11 mouse cellular contexts compared by ENCODE assay signal in genomic region chr1:194703235-194703634, GRCm38 (mm10).
A peak's percentile ranks its signal among the peaks of the same experiment; 100 is the strongest.
DNase-seq lines count a peak whose midpoint lies in the region; ATAC-seq and TF ChIP-seq lines count a peak whose summit lies in the region.
"Had no signal": no experiment of that assay in that cellular context is flagged by ENCODE, and none has a peak within 500 bp of the region (broad histone marks: within the 10 kb centered on the region; RNA-seq: fewer than 3 reads in every experiment).

No protein-coding gene starts in this region.

- peak; percentile 41; the same call in 1 of the 2 replicates for ATAC-seq in forebrain, embryonic 12.5 days (ENCODE audit: low FRiP score)

- H3K4me3 ChIP-seq in forebrain, embryonic 12.5 days (replicated peaks), result no peak overlapping the region
- H3K4me3 ChIP-seq in myocyte, result no peak overlapping the region
- H3K4me3 ChIP-seq in thymus, adult 2 months (ENCODE audit: control insufficient read depth, insufficient read depth, low read length), result no peak overlapping the region
- H3K4me3 ChIP-seq: heart, embryonic 10.5 days had no signal

- H3K4me2 ChIP-seq in forebrain, embryonic 12.5 days, result no peak overlapping the region
- no peak overlapping the region for H3K4me2 ChIP-seq in myocyte (ENCODE audit: low read depth)

- peaks cover 7% of the 10 kb centered on the region; the same call in 1 of the 2 replicates for H3K27me3 ChIP-seq in forebrain, embryonic 12.5 days
- no peaks in the 10 kb centered on the region for H3K27me3 ChIP-seq in myocyte (ENCODE audit: control insufficient read depth, insufficient read depth, insufficient read length)
- H3K27me3 ChIP-seq in thymus, adult 2 months (ENCODE audit: control insufficient read depth, insufficient read depth, low read length), result no peaks in the 10 kb centered on the region
- H3K27me3 ChIP-seq: CH12.LX had no signal

- 16% methylated on average over 2 of the region's 2 CpGs for WGBS in forebrain, embryonic 12.5 days
- 72% methylated on average over 2 of the region's 2 CpGs for WGBS in thymus, adult 2 months

- no peaks in the 10 kb centered on the region for H3K79me2 ChIP-seq in myocyte (ENCODE audit: control insufficient read depth, insufficient read depth)

- no peak overlapping the region for H3ac ChIP-seq in myocyte (ENCODE audit: control insufficient read depth, insufficient read length)

- H3K4me1 ChIP-seq in forebrain, embryonic 12.5 days, result peaks cover 24% of the 10 kb centered on the region
- no peaks in the 10 kb centered on the region for H3K4me1 ChIP-seq in thymus, adult 2 months (replicated peaks; ENCODE audit: control insufficient read depth, insufficient read depth, low read length)

- no peak for TF ChIP-seq POLR2A in myocyte (IDR thresholded peaks at IDR 0.05; ENCODE audit: insufficient read length, low read depth)
- no peak for TF ChIP-seq POLR2A in thymus, adult 2 months (IDR thresholded peaks at IDR 0.05; ENCODE audit: control insufficient read depth, extremely low read depth, insufficient read depth, low read length, poor library complexity)

- H3K9ac ChIP-seq in forebrain, embryonic 12.5 days, result no peak overlapping the region

- TF ChIP-seq CTCF in thymus, adult 2 months (IDR thresholded peaks at IDR 0.05; ENCODE audit: borderline replicate concordance, control insufficient read depth, extremely low read depth, insufficient read depth, low read length, poor library complexity), result no peak

- no peaks in the 10 kb centered on the region for H3K9me3 ChIP-seq in forebrain, embryonic 12.5 days
- H3K9me3 ChIP-seq: heart, embryonic 10.5 days had no signal

- peak; percentile 18 for DNase-seq in layer of hippocampus, adult 11-12 months (ENCODE audit: low spot score)
- DNase-seq in layer of hippocampus, postnatal 14 days (ENCODE audit: low spot score in 2 of 2), result no peak
- DNase-seq in frontal cortex, postnatal 36 days (ENCODE audit: low spot score in 2 of 2), result peak; percentile 27 to 46
- DNase-seq in thymus, adult 2 months, result no peak
- DNase-seq in urinary bladder, postnatal 4 days (ENCODE audit: low spot score in 2 of 2), result no peak
- DNase-seq: cerebellum, adult 11 months had no signal

- H3K27ac ChIP-seq in forebrain, embryonic 12.5 days, result 0 out of 2 replicates have a peak overlapping the region, but pooled peaks have one; percentile 42
- H3K27ac ChIP-seq in thymus, adult 2 months (ENCODE audit: control insufficient read depth, insufficient read depth, low read length), result no peak overlapping the region
- H3K27ac ChIP-seq: heart, embryonic 10.5 days; macrophage had no signal

- no peaks in the 10 kb centered on the region for H3K36me3 ChIP-seq in forebrain, embryonic 12.5 days (replicated peaks)
- H3K36me3 ChIP-seq in myocyte (ENCODE audit: control insufficient read depth, insufficient read depth), result no peaks in the 10 kb centered on the region
- H3K36me3 ChIP-seq in thymus, adult 2 months (ENCODE audit: control insufficient read depth, insufficient read depth, low read length), result no peaks in the 10 kb centered on the region
- H3K36me3 ChIP-seq: heart, embryonic 10.5 days had no signal

TF ChIP-seq in myocyte, 11 proteins besides CTCF, POLR2A, EP300 and RAD21:
- TF ChIP-seq MAX (IDR thresholded peaks at IDR 0.05; ENCODE audit: low read depth), result no peak
- TF ChIP-seq SRF (IDR thresholded peaks at IDR 0.05; ENCODE audit: control insufficient read depth, insufficient read length, low read depth), result peak; percentile 13
- peak in 1 of 3 experiments; percentile 33 for TF ChIP-seq MYOD1 (IDR thresholded peaks at IDR 0.05; ENCODE audit: control insufficient read depth in 1 of 3, insufficient read length in 2 of 3, low read depth in 2 of 3)
- no peak for TF ChIP-seq E2F4 (IDR thresholded peaks at IDR 0.05; ENCODE audit: insufficient read depth)
- TF ChIP-seq TCF3 (IDR thresholded peaks at IDR 0.05; ENCODE audit: insufficient read length, low read depth), result no peak

Comparison
In these comparisons a context has a peak if more than half of its experiments do, and no peak if none do; other contexts are left out.
1. DNase-seq: peak in layer of hippocampus, adult 11-12 months (single experiment) and frontal cortex, postnatal 36 days (2 of 2); none in layer of hippocampus, postnatal 14 days (0 of 2), thymus, adult 2 months (single experiment) and urinary bladder, postnatal 4 days (0 of 2).